Mouse (Mus musculus) megakaryocyte, embryonic 14.5 days (primary cell): ENCODE measurements around the gene Klf13.

Experiments
- FLI1 ChIP-seq: IDR thresholded peaks from 2 replicates; pipeline ENCODE4 v1.6.1; 2012; ENCODE audit warnings: low read length, inconsistent platforms, mixed read lengths
- GATA1 ChIP-seq: IDR thresholded peaks from 3 replicates; pipeline ENCODE4 v1.6.1; 2012; ENCODE audit warnings: mixed read lengths, low read length, inconsistent platforms, borderline replicate concordance

GRCm38 (mm10) chr7:63894662-63895061, 44.1 kb downstream of the Klf13 start:
- TF ChIP-seq GATA1 (no peak), FLI1 (no peak)
